Mouse (Mus musculus) small intestine, adult 2 months (tissue): ENCODE measurements around the gene Fam227a.

Source experiments
- CTCF ChIP-seq: fragments of 200-500 bp; IDR thresholded peaks from 2 replicates; pipeline ENCODE4 v1.5.1; 2012; ENCODE audit warnings: low read depth, mild to moderate bottlenecking, control low read depth, inconsistent platforms, low read length, moderate library complexity, mixed read lengths; ENCODE audit not compliant: insufficient replicate concordance, insufficient read length; ENCODE audit errors: extremely low read depth
- POLR2A ChIP-seq: fragments of 200-500 bp; IDR thresholded peaks from 2 replicates; pipeline ENCODE4 v1.6.1; 2012; ENCODE audit warnings: low read depth, mild to moderate bottlenecking, control low read depth, inconsistent platforms, low read length, moderate library complexity

GRCm38 (mm10) chr15:79696508-79696907 lies 37.8 kb upstream of the Fam227a start:
- TF ChIP-seq CTCF (no peak), POLR2A (no peak)
